Comparison of ENCODE assay signal across 35 mouse cellular contexts in the genomic region with DNA sequence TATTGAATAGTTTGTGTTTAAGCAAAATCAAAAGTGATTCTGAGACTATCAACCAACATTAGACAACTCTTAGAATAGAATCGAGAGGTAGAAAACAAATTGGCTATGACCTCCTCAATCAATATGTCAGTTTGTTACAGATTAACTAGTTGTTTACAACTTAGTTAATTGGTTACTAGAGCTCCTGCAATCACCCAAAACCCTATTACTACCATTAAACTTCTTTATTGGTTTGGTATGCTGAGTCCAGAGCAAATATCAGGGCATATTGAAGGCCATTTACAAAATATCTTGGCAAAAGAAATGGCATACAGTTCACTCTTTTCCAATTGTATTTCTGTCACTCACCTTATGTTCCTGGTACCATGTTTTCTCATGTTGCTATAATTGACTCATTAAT.
"Had no signal": no experiment of that assay in that cellular context is flagged by ENCODE, and none has a peak within 500 bp of the region (broad histone marks: within the 10 kb centered on the region; RNA-seq: fewer than 3 reads in every experiment).

No protein-coding gene starts in this region.

- H3K4me1 ChIP-seq: heart, embryonic 10.5 days; heart, embryonic 12.5 days; heart, embryonic 13.5 days; heart, embryonic 15.5 days; hindbrain, embryonic 10.5 days; hindbrain, embryonic 12.5 days; hindbrain, embryonic 13.5 days; hindbrain, embryonic 15.5 days; intestine, embryonic 15.5 days; kidney, embryonic 15.5 days had no signal

- H3K9me3 ChIP-seq: heart, embryonic 10.5 days; heart, embryonic 12.5 days; heart, embryonic 13.5 days; heart, embryonic 15.5 days; hindbrain, embryonic 10.5 days; hindbrain, embryonic 12.5 days; hindbrain, embryonic 13.5 days; hindbrain, embryonic 15.5 days; intestine, embryonic 15.5 days; kidney, embryonic 15.5 days had no signal

- H3K27ac ChIP-seq: heart, embryonic 10.5 days; heart, embryonic 13.5 days; heart, embryonic 15.5 days; hindbrain, embryonic 10.5 days; hindbrain, embryonic 12.5 days; hindbrain, embryonic 13.5 days; hindbrain, embryonic 14.5 days; hindbrain, embryonic 15.5 days; hindbrain, postnatal 0 days; intestine, embryonic 15.5 days; kidney, embryonic 15.5 days; kidney, postnatal 0 days; layer of hippocampus, adult 2 months had no signal

- H3K27me3 ChIP-seq: heart, embryonic 15.5 days; hindbrain, embryonic 12.5 days; hindbrain, embryonic 15.5 days; intestine, embryonic 15.5 days; kidney, embryonic 15.5 days had no signal

- H3K4me3 ChIP-seq: heart, embryonic 10.5 days; heart, embryonic 12.5 days; heart, embryonic 13.5 days; heart, embryonic 15.5 days; hindbrain, embryonic 10.5 days; hindbrain, embryonic 12.5 days; hindbrain, embryonic 13.5 days; hindbrain, embryonic 15.5 days; intestine, embryonic 15.5 days; kidney, embryonic 15.5 days; layer of hippocampus, adult 2 months had no signal

- DNase-seq: heart, postnatal 10 days; heart, postnatal 14 days; heart, postnatal 36 days; heart, postnatal 4 days; kidney, adult 11 months; kidney, adult 18-20 months; kidney, adult 2 months; kidney, adult 8-10 months; kidney, adult 9 months; kidney, postnatal 10 days; kidney, postnatal 14 days; kidney, postnatal 25 days; kidney, postnatal 36 days; kidney, postnatal 4 days; layer of hippocampus, adult 9-11 months; layer of hippocampus, postnatal 36 days had no signal

- ATAC-seq: hindbrain, embryonic 16.5 days; hindbrain, postnatal 0 days; inflammation-experienced regulatory T-cells, adult 6 months; intestine, embryonic 15.5 days; intestine, embryonic 16.5 days; intestine, postnatal 0 days had no signal

- H3K9ac ChIP-seq: heart, embryonic 12.5 days; heart, embryonic 13.5 days; heart, embryonic 15.5 days; hindbrain, embryonic 12.5 days; hindbrain, embryonic 13.5 days; hindbrain, embryonic 14.5 days; hindbrain, embryonic 15.5 days; intestine, embryonic 15.5 days; kidney, embryonic 15.5 days had no signal

- H3K36me3 ChIP-seq: heart, embryonic 10.5 days; heart, embryonic 12.5 days; heart, embryonic 13.5 days; heart, embryonic 15.5 days; hindbrain, embryonic 10.5 days; hindbrain, embryonic 12.5 days; hindbrain, embryonic 13.5 days; hindbrain, embryonic 15.5 days; intestine, embryonic 15.5 days; kidney, embryonic 15.5 days had no signal

- H3K4me2 ChIP-seq: heart, embryonic 11.5 days; heart, embryonic 12.5 days; heart, embryonic 13.5 days; heart, embryonic 15.5 days; hindbrain, embryonic 12.5 days; hindbrain, embryonic 13.5 days; hindbrain, embryonic 14.5 days; hindbrain, embryonic 15.5 days; intestine, embryonic 15.5 days; kidney, embryonic 15.5 days had no signal
